Mouse (Mus musculus) stomach, embryonic 16.5 days (tissue): ENCODE data around the gene Adam33. TPM values are rescaled to one million over a fixed set of nuclear protein-coding genes. Genes with fewer than 3 reads are reported as not detected.
"Not testable (repeated sequence)": the region's sequence is repeated elsewhere in the genome, so short reads cannot be mapped to it uniquely, and the experiment has no call there.

Source experiments
- ATAC-seq: fragments of 200-750 bp; cut with Nextera tagmentation; 2 replicates; pipeline ENCODE4 v1.8.0; 2017; ENCODE audit warnings: moderate number of reproducible peaks, moderate TSS enrichment; ENCODE audit not compliant: insufficient read depth, low FRiP score
- H3K27ac ChIP-seq: fragments of 300-500 bp; sonication (generic); 2 replicates; pipeline ENCODE4 v1.5.1; 2014; ENCODE audit warnings: low read length
- H3K27me3 ChIP-seq: fragments of 300-500 bp; sonication (generic); 2 replicates; pipeline ENCODE4 v1.6.1; 2014; ENCODE audit warnings: low read length, control low read depth, mixed read lengths; ENCODE audit not compliant: control insufficient read depth, insufficient read depth
- H3K36me3 ChIP-seq: fragments of 300-500 bp; sonication (generic); 2 replicates; pipeline ENCODE4 v1.6.1; 2014; ENCODE audit warnings: low read length; ENCODE audit not compliant: control insufficient read depth, insufficient read depth
- H3K4me1 ChIP-seq: fragments of 300-500 bp; sonication (generic); 2 replicates; pipeline ENCODE4 v1.6.1; 2014; ENCODE audit warnings: low read length, control low read depth, mixed read lengths; ENCODE audit not compliant: control insufficient read depth, insufficient read depth
- H3K4me2 ChIP-seq: fragments of 300-500 bp; sonication (generic); 2 replicates; pipeline ENCODE4 v1.6.1; 2014; ENCODE audit warnings: low read depth, low read length, mixed read lengths
- H3K4me3 ChIP-seq: fragments of 300-500 bp; sonication (generic); replicated peaks from 2 replicates; pipeline ENCODE4 v1.5.1; 2014; ENCODE audit warnings: mild to moderate bottlenecking, low read length
- H3K9ac ChIP-seq: fragments of 300-500 bp; sonication (generic); 2 replicates; pipeline ENCODE4 v1.6.1; 2014; ENCODE audit warnings: low read length
- H3K9me3 ChIP-seq: fragments of 300-500 bp; sonication (generic); replicated peaks from 2 replicates; pipeline ENCODE4 v1.6.1; 2016; ENCODE audit warnings: low read length, control low read depth; ENCODE audit not compliant: control insufficient read depth
- WGBS: fragments of 180-500 bp; shearing (Covaris S2); extraction: QIAGEN DNeasy Blood & Tissue Kit; methylation state at CpG from one replicate; pipeline ENCODE4 v1.1.7; 2014; 5-methylcytosine and 5-hydroxymethylcytosine counted together
- polyA plus RNA-seq: library from polyadenylated mRNA; unstranded; fragments of >200 nt; fragmentation: Nextera tagmentation; extraction: Ambion mirVana; gene quantifications from 2 replicates; pipeline ENCODE4 v1.2.1, GENCODE M21; 2015

Gene Adam33
- polyA plus RNA-seq, 1 experiment from 2014 or later: 14.2 TPM

DNA sequence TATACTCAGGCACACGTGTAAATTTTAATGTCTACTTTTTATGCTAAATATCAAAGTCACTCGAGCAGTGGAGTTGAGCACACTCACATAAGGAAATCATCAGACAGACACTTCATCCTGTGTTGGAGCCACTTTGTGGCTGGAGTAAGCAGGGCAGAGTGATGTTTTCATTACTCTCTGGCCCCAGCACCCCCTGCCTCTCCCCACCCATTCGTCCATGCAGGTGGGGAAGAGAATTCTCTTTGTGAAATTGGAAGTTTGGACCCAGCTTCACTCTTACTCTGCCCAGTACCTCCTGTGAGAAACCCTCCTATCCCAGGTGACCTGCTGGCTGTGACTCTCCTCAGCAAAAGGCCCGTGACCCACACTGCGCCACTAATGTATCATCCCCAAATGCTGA is 24.9 kb downstream of the Adam33 start:
- H3K9me3 ChIP-seq: no peaks in the 10 kb centered on the region
- H3K27ac ChIP-seq: no peak overlapping the region
- 78% methylated on average over 5 of the region's 5 CpGs for WGBS
- H3K4me1 ChIP-seq: no peaks in the 10 kb centered on the region; the same call in 1 of the 2 replicates
- H3K4me2 ChIP-seq: no peak overlapping the region
- H3K27me3 ChIP-seq: peaks cover 32% of the 10 kb centered on the region
- no peak for ATAC-seq
- no peak overlapping the region for H3K4me3 ChIP-seq
- no peaks in the 10 kb centered on the region for H3K36me3 ChIP-seq
- H3K9ac ChIP-seq: no peak overlapping the region

DNA sequence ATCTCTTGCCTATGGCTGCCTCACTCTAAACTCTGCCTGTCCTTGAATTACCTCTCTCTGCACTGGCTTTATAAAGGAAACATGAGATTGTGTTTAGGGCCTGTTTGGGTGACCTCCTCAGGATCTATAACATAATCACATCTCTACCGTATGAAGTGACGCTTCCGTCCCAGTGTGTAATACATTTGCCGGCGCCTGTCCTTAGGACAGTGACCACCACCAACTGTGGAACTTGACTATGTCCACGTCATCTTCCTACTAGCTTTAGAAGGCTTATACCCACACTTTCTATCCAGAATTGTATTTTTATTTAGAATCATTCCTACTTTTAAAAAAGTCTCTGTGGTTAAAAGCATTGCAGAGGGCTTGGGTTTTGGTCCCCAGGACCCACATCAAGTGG is 25.4 kb downstream of the Adam33 start:
- Histone ChIP-seq H3K4me3 (no peak overlapping the region), H3K27ac (no peak overlapping the region), H3K9ac (no peak overlapping the region), H3K4me1 (no peaks in the 10 kb centered on the region; the same call in 1 of the 2 replicates), H3K4me2 (no peak overlapping the region), H3K9me3 (no peaks in the 10 kb centered on the region), H3K27me3 (peaks cover 32% of the 10 kb centered on the region), H3K36me3 (no peaks in the 10 kb centered on the region)
- no peak for ATAC-seq
- 88% methylated on average over 6 of the region's 6 CpGs for WGBS

DNA sequence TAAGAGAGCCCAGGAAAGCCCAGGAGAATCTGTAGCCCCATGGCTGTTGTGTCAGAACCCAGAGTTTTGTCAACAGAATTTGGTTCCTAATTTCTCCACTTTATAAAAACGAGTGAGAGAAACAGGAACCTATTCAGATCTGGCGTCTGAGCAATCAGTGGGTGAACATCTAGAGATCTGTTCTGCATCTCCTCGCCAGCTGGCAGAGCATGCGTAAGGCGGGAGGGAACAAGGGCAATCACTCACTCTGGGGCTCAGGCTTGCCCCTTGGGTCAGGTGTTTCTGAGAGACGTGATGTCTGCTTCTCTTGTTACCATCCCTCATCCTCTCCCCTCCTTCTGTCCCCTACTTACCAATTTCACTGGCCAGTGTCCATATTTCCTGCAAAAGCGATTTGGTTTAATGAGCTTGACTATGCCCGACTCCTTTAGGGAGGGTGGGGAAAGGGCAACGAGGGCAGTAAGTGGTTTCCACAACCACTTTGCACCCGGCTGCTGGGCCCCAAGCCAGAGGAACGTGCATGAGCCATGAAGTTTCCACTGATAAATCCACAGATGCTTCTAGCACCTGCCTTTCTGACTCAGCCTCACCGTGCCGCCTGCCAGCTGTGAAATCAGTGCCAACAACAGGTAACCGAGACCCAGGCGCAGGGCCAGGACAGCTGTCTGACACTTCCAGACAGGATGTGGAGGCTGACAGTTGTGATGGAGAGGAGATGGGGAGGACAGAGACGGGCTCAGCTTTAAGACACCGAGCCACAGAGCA is 26.2 kb downstream of the Adam33 start:
- no peak for ATAC-seq
- no peak overlapping the region for H3K9ac ChIP-seq
- H3K27ac ChIP-seq: no peak overlapping the region
- H3K27me3 ChIP-seq: peaks cover 30% of the 10 kb centered on the region
- no peaks in the 10 kb centered on the region for H3K9me3 ChIP-seq
- no peak overlapping the region for H3K4me2 ChIP-seq
- WGBS: 44% methylated on average over 17 of the region's 17 CpGs
- H3K4me3 ChIP-seq: no peak overlapping the region
- H3K4me1 ChIP-seq: no peaks in the 10 kb centered on the region; the same call in 1 of the 2 replicates
- no peaks in the 10 kb centered on the region for H3K36me3 ChIP-seq

DNA sequence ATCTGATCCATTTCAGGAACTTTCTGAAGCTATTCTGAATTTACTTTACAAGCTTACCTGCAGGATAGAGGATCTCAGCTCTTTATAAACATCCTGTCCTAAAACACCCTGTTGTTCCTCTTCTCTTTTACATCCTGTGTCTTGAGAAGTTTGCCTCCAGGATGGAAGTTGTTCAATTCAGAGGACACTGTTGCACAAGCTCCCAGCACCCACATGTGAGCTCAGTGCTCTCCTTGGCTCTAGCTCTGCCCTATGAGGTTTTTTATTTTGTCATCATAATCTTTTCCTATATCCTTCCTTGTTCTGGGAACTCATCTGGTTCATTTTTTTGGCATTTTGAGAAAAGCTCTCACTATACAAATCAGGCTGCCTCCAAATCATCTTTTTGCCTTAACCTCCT is 26.9 kb downstream of the Adam33 start:
- Histone ChIP-seq H3K9ac (no peak overlapping the region), H3K4me1 (no peaks in the 10 kb centered on the region; the same call in 1 of the 2 replicates), H3K27me3 (peaks cover 23% of the 10 kb centered on the region), H3K4me2 (no peak overlapping the region), H3K27ac (no peak overlapping the region), H3K9me3 (no peaks in the 10 kb centered on the region), H3K4me3 (no peak overlapping the region), H3K36me3 (no peaks in the 10 kb centered on the region)
- ATAC-seq: no peak

DNA sequence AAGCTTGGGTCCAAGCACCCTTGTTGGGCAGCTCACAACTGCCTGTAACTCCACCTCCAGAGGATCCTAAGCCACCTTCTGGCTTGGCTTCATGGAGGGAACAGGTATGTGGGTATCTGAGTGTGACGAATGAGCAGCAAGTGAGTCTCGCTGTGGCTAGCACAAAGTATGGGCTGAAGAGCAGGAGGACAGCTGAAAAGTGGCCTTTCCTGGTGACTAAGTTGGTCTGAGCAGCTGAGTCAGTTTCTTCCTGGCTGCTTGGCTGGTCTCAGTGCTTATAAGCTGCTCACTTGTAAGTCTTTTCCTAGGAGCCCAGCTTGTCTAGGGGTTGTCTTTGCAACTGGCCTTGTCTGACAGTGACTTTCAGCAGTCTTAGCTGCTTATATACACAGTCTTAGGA is 27.3 kb downstream of the Adam33 start:
- Histone ChIP-seq H3K27ac (no peak overlapping the region), H3K9ac (no peak overlapping the region), H3K9me3 (no peaks in the 10 kb centered on the region), H3K4me1 (no peaks in the 10 kb centered on the region), H3K27me3 (peaks cover 19% of the 10 kb centered on the region), H3K36me3 (no peaks in the 10 kb centered on the region), H3K4me2 (no peak overlapping the region), H3K4me3 (no peak overlapping the region)
- ATAC-seq: no peak
- 84% methylated on average over 2 of the region's 2 CpGs for WGBS

DNA sequence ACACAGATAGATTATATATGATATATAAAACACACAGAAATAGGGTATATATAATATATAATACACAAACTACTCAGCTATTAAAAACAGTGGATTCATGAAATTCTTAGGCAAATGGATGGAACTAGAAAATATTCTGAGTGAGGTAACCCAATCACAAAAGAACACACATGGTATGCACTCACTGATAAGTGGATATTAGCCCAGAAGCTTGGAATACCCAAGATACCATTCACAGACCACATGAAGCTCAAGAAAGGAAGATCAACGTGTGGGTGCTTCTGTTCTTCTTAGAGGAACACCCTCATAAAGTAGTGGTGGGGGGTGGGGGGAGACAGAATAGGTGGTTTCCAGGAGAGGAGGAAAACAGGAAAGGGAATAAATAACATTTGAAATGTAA is 32.2 kb downstream of the Adam33 start:
- not testable (repeated sequence) for H3K36me3 ChIP-seq, H3K4me1 ChIP-seq, H3K9me3 ChIP-seq, H3K4me2 ChIP-seq, H3K27ac ChIP-seq, H3K4me3 ChIP-seq, H3K27me3 ChIP-seq, H3K9ac ChIP-seq, ATAC-seq
- WGBS: 65% methylated on average over 1 of the region's 1 CpGs

DNA sequence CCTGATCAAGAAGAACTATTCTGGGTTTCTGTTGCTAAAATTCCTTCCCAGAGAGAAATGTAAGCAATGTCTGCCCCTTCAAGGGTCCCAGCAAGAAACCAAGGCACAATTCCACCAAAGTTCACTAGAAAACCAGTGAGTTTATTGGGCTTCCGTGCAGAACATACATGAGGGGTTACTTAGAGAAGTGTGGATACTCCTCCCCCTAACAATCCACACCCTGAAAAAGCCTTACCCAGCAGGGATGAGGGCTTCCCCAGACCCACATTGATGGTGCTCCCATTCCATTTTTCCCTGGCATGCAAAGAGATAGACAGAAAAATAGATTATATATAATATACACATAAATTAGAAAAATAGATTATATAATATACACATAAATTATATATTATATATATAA is 32.6 kb downstream of the Adam33 start:
- H3K27ac ChIP-seq: no peak overlapping the region
- H3K36me3 ChIP-seq: no peaks in the 10 kb centered on the region
- no peak overlapping the region for H3K9ac ChIP-seq
- no peaks in the 10 kb centered on the region for H3K27me3 ChIP-seq
- no peaks in the 10 kb centered on the region for H3K4me1 ChIP-seq
- H3K4me2 ChIP-seq: no peak overlapping the region
- ATAC-seq: no peak
- WGBS: 96% methylated on average over 1 of the region's 1 CpGs
- H3K4me3 ChIP-seq: no peak overlapping the region
- no peaks in the 10 kb centered on the region for H3K9me3 ChIP-seq

DNA sequence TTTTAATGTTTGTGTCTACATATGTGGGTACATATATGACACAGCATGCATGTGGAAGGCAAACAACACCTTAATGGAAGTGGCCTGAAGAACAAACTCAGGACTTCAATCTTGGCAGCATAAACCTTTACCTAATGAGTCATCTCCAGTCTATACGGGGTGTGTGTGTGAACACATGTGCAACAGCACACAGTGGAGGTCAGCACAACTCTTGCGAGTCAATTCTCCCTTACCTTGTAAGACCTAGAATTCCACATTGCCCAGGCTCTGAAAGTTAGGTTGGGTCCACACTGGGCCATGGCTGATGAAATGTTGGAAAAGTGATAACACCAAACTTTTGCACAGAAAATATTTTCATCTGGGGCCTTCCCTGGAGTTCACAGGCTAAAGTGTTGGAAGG is 33.1 kb downstream of the Adam33 start:
- H3K27ac ChIP-seq: no peak overlapping the region
- no peaks in the 10 kb centered on the region for H3K27me3 ChIP-seq
- H3K4me2 ChIP-seq: no peak overlapping the region
- no peaks in the 10 kb centered on the region for H3K4me1 ChIP-seq
- H3K9ac ChIP-seq: no peak overlapping the region
- WGBS: 77% methylated on average over 2 of the region's 2 CpGs
- no peak for ATAC-seq
- no peak overlapping the region for H3K4me3 ChIP-seq
- no peaks in the 10 kb centered on the region for H3K9me3 ChIP-seq
- no peaks in the 10 kb centered on the region; the same call in 1 of the 2 replicates for H3K36me3 ChIP-seq

DNA sequence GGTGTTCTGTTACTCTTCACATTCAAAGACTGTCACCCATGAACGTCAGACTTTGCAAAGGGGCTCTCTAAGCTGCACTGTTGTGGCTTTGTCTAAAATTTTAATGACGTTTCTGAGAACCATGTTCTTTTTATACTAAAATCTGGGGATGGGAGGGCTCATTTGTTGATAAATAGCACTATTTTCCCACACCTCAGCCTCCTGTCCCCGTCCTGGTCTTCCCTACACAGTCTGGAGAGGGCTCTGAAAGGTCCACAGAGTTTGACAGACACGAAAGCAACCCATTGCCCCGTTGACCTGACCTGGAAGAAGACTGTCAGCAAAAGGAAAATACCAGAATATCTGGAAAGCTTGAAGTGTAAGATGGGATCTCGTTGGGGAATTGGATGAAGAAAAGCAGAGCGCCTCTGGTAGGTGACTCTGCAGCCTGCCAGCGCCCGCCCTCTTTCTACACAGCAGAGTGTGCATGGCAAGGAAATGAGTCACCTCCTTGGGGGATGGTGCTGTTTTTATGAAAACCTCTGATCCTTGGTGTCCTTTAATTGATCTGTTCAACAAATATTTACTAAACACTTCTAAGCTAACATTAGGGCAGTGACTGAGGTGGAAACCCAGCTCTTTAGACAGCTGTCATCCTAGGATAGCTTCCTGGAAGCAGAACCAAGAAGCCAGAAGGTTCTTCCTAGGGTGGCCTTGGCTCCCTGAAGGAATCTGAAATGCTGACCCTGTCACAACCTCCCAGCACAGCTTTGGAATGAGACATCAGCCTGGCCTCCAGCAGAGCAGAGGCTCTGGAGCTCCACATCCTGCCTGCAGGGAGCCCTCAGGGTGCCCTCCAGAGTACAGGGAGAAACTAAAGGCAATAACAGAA is 34.3 kb downstream of the Adam33 start:
- H3K4me2 ChIP-seq: no peak overlapping the region
- H3K9ac ChIP-seq: no peak overlapping the region; the same call in 1 of the 2 replicates
- whole genome bisulfite sequencing: 40% methylated on average over 9 of the region's 9 CpGs
- no peak overlapping the region for H3K4me3 ChIP-seq
- H3K36me3 ChIP-seq: no peaks in the 10 kb centered on the region; the same call in 1 of the 2 replicates
- H3K9me3 ChIP-seq: no peaks in the 10 kb centered on the region
- ATAC-seq: peak; percentile 76
- H3K27ac ChIP-seq: peak overlapping the region; percentile 63
- H3K4me1 ChIP-seq: no peaks in the 10 kb centered on the region
- no peaks in the 10 kb centered on the region for H3K27me3 ChIP-seq
